Mouse (Mus musculus): ENCODE results near the gene Arrdc1. TPM values are rescaled to one million over a fixed set of nuclear protein-coding genes. Genes with fewer than 3 reads are reported as not detected.

Gene Arrdc1
- polyA plus RNA-seq, 1 experiment from 2014 or later: 40.9 TPM

- H3K36me3 ChIP-seq (ENCODE audit: control insufficient read depth, insufficient read depth): no peaks in the 10 kb centered on the region
- H3K4me3 ChIP-seq (replicated peaks; ENCODE audit: low read length): no peak overlapping the region
- no peak overlapping the region for H3K27ac ChIP-seq (ENCODE audit: low read length)
- WGBS: 83% methylated on average over 7 of the region's 7 CpGs
- no peaks in the 10 kb centered on the region for H3K9me3 ChIP-seq (ENCODE audit: control insufficient read depth, low read length)
- no peak overlapping the region for H3K4me2 ChIP-seq (ENCODE audit: low read length)
- no peaks in the 10 kb centered on the region for H3K27me3 ChIP-seq (replicated peaks; ENCODE audit: control insufficient read depth, insufficient read depth, low read length)
- H3K4me1 ChIP-seq (replicated peaks; ENCODE audit: control insufficient read depth, insufficient read depth, low read length): no peaks in the 10 kb centered on the region
- ATAC-seq: no peak
- no peak overlapping the region for H3K9ac ChIP-seq (replicated peaks; ENCODE audit: low read depth, low read length)
Observed at GRCm38 (mm10) chr2:24926965-24927358, 8.1 kb downstream of the Arrdc1 start.

DNA sequence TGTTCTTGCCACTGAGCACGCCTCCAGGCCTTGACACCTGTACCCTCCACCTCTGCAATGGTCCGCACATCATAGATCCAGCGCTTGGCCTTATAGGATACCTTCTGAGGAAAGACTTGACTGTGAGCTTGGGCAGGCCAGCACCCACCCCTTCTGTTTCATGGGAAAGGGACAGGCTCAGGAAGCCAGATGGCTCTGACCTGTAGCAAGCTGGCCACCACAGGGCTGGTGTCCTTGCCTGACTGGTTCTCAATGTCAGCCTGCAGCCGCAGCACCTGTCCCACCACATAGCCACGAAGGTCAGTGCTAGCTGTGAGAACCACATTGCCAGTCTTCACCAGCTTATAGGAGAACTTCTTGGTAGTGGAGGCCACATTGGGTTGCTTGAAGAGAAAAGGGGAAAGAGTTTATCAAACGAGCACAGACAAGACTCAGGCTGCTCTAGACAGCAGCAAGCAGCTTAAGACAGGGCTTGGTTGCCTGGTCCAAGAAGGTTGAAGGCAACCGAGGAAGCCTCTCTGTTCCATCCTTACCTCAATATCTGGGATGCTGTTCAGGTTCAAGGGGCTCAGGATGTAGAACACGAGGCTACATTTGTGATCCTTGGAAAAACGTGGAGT lies 8.6 kb downstream of the Arrdc1 start:
- ATAC-seq: no peak
- no peak overlapping the region for H3K27ac ChIP-seq (ENCODE audit: low read length)

DNA sequence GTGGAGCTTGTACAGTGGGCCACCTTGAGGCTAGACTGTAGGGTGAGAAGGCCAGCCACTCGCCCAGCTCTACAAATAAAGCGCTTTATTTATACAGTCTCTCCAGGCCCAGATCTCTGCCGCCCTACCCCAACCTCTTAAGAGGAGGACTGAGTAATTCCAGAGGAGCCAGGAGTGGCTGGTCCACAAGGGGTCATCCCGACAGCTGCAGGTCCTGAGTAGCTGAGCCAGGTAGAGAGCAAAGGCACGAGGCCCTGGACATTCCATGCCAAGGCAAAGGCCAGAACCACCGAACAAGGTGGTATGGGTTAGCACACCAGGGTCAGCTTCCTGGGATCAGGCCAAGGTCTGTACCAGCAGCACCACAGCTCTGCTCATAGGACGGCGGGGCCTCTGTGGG lies 9.8 kb downstream of the Arrdc1 start:
- Histone ChIP-seq H3K27ac (ENCODE audit: low read length) (no peak overlapping the region), H3K4me2 (ENCODE audit: low read length) (no peak overlapping the region), H3K4me1 (replicated peaks; ENCODE audit: control insufficient read depth, insufficient read depth, low read length) (no peaks in the 10 kb centered on the region), H3K9me3 (ENCODE audit: control insufficient read depth, low read length) (no peaks in the 10 kb centered on the region), H3K36me3 (ENCODE audit: control insufficient read depth, insufficient read depth) (no peaks in the 10 kb centered on the region), H3K4me3 (replicated peaks; ENCODE audit: low read length) (no peak overlapping the region), H3K27me3 (replicated peaks; ENCODE audit: control insufficient read depth, insufficient read depth, low read length) (no peaks in the 10 kb centered on the region), H3K9ac (replicated peaks; ENCODE audit: low read depth, low read length) (no peak overlapping the region)
- ATAC-seq: no peak
- 92% methylated on average over 8 of the region's 8 CpGs for WGBS

More for the DNA sequence above, 8.6 kb downstream of the Arrdc1 start:
- WGBS: 87% methylated on average over 9 of the region's 9 CpGs
- no peak overlapping the region for H3K9ac ChIP-seq (replicated peaks; ENCODE audit: low read depth, low read length)
- no peaks in the 10 kb centered on the region for H3K27me3 ChIP-seq (replicated peaks; ENCODE audit: control insufficient read depth, insufficient read depth, low read length)
- H3K36me3 ChIP-seq (ENCODE audit: control insufficient read depth, insufficient read depth): no peaks in the 10 kb centered on the region
- H3K4me1 ChIP-seq (replicated peaks; ENCODE audit: control insufficient read depth, insufficient read depth, low read length): no peaks in the 10 kb centered on the region
- no peaks in the 10 kb centered on the region for H3K9me3 ChIP-seq (ENCODE audit: control insufficient read depth, low read length)
- H3K4me2 ChIP-seq (ENCODE audit: low read length): no peak overlapping the region
- H3K4me3 ChIP-seq (replicated peaks; ENCODE audit: low read length): no peak overlapping the region

DNA sequence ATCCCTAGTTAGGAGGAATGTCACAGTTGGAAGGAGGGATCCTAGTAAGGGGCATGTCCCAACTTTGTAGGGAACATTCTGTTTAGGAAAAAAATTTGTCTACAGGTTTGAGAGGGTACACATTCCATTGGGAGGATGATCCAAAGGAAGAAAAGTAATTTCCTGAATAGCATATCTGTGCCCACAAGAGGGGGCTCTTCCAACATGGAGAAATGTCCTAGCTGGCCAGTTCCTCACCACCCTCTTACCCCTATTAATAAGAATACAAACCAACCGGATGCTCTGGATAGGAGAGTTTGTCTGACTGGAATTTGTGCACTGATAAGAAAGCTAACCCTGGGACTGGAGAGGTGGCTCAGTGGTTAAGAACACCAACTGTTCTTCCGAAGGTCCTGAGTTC lies 11.5 kb downstream of the Arrdc1 start:
- no peak for ATAC-seq
- Histone ChIP-seq H3K36me3 (ENCODE audit: control insufficient read depth, insufficient read depth) (no peaks in the 10 kb centered on the region), H3K27me3 (replicated peaks; ENCODE audit: control insufficient read depth, insufficient read depth, low read length) (no peaks in the 10 kb centered on the region), H3K4me3 (replicated peaks; ENCODE audit: low read length) (no peak overlapping the region), H3K9ac (replicated peaks; ENCODE audit: low read depth, low read length) (no peak overlapping the region), H3K27ac (ENCODE audit: low read length) (no peak overlapping the region), H3K9me3 (ENCODE audit: control insufficient read depth, low read length) (no peaks in the 10 kb centered on the region), H3K4me1 (replicated peaks; ENCODE audit: control insufficient read depth, insufficient read depth, low read length) (0 out of 2 replicates have a peak, but pooled peaks cover 3% of the 10 kb centered on the region), H3K4me2 (ENCODE audit: low read length) (no peak overlapping the region)
- 45% methylated on average over 2 of the region's 2 CpGs for WGBS

GRCm38 (mm10) chr2:24919839-24920175 lies 15.2 kb downstream of the Arrdc1 start:
- peak; percentile 47 for ATAC-seq
- Histone ChIP-seq H3K9me3 (ENCODE audit: control insufficient read depth, low read length) (no peaks in the 10 kb centered on the region), H3K27me3 (replicated peaks; ENCODE audit: control insufficient read depth, insufficient read depth, low read length) (no peaks in the 10 kb centered on the region), H3K27ac (ENCODE audit: low read length) (peak overlapping the region; percentile 47; the same call in 1 of the 2 replicates), H3K4me1 (replicated peaks; ENCODE audit: control insufficient read depth, insufficient read depth, low read length) (peaks cover 13% of the 10 kb centered on the region), H3K4me2 (ENCODE audit: low read length) (peak overlapping the region; percentile 78), H3K4me3 (replicated peaks; ENCODE audit: low read length) (peak overlapping the region; percentile 98), H3K9ac (replicated peaks; ENCODE audit: low read depth, low read length) (peak overlapping the region; percentile 98), H3K36me3 (ENCODE audit: control insufficient read depth, insufficient read depth) (no peaks in the 10 kb centered on the region)
- WGBS: 10% methylated on average over 8 of the region's 8 CpGs

GRCm38 (mm10) chr2:24918930-24919838 lies 15.9 kb downstream of the Arrdc1 start, which contains the start of gene Ehmt1:
Ehmt1 (minus strand) TSS chr2:24919614.
- Histone ChIP-seq H3K4me2 (ENCODE audit: low read length) (peak within 1 kb of the TSS; percentile 78), H3K4me1 (replicated peaks; ENCODE audit: control insufficient read depth, insufficient read depth, low read length) (peaks cover 13% of the 10 kb centered on the region), H3K4me3 (replicated peaks; ENCODE audit: low read length) (peak within 1 kb of the TSS; percentile 98), H3K36me3 (ENCODE audit: control insufficient read depth, insufficient read depth) (no peaks in the 10 kb centered on the region), H3K27ac (ENCODE audit: low read length) (peak within 1 kb of the TSS; percentile 97), H3K27me3 (replicated peaks; ENCODE audit: control insufficient read depth, insufficient read depth, low read length) (no peaks in the 10 kb centered on the region), H3K9me3 (ENCODE audit: control insufficient read depth, low read length) (no peaks in the 10 kb centered on the region), H3K9ac (replicated peaks; ENCODE audit: low read depth, low read length) (peak within 1 kb of the TSS; percentile 98)
- WGBS: under 1% methylated on average over 91 of the region's 112 CpGs
- ATAC-seq: peak; percentile 98

DNA sequence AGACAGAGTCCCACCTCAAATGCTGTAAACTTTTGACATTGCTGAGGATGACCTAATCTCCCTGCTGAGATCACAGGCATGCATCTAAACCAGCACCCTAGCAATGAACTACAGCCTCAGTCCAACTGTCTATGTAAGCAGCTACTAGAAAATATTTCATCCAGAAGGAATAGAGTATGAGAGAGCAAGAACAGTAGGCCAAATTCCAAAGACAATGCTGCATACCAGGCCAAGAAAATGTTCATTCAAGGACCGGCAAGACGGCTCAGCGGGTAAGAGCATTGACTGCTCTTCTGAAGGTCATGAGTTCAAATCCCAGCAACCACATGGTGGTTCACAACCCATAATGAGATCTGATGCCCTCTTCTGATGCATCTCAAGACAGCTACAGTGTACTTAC lies 20.3 kb downstream of the Arrdc1 start:
- Histone ChIP-seq H3K4me3 (replicated peaks; ENCODE audit: low read length) (no peak overlapping the region), H3K4me2 (ENCODE audit: low read length) (no peak overlapping the region), H3K9ac (replicated peaks; ENCODE audit: low read depth, low read length) (no peak overlapping the region), H3K36me3 (ENCODE audit: control insufficient read depth, insufficient read depth) (0 out of 2 replicates have a peak, but pooled peaks cover 3% of the 10 kb centered on the region), H3K27ac (ENCODE audit: low read length) (no peak overlapping the region), H3K4me1 (replicated peaks; ENCODE audit: control insufficient read depth, insufficient read depth, low read length) (peaks cover 11% of the 10 kb centered on the region), H3K27me3 (replicated peaks; ENCODE audit: control insufficient read depth, insufficient read depth, low read length) (no peaks in the 10 kb centered on the region), H3K9me3 (ENCODE audit: control insufficient read depth, low read length) (no peaks in the 10 kb centered on the region)
- 88% methylated on average over 3 of the region's 3 CpGs for WGBS
- ATAC-seq: no peak

- H3K4me1 ChIP-seq (replicated peaks; ENCODE audit: control insufficient read depth, insufficient read depth, low read length): peaks cover 6% of the 10 kb centered on the region
- ATAC-seq: no peak
Observed at GRCm38 (mm10) chr2:24912589-24912988, 22.5 kb downstream of the Arrdc1 start.

GRCm38 (mm10) chr2:24912189-24912588 lies 22.9 kb downstream of the Arrdc1 start:
- Histone ChIP-seq H3K4me3 (replicated peaks; ENCODE audit: low read length) (no peak overlapping the region), H3K9me3 (ENCODE audit: control insufficient read depth, low read length) (no peaks in the 10 kb centered on the region), H3K9ac (replicated peaks; ENCODE audit: low read depth, low read length) (no peak overlapping the region), H3K4me2 (ENCODE audit: low read length) (no peak overlapping the region), H3K4me1 (replicated peaks; ENCODE audit: control insufficient read depth, insufficient read depth, low read length) (peaks cover 2% of the 10 kb centered on the region), H3K27ac (ENCODE audit: low read length) (no peak overlapping the region), H3K27me3 (replicated peaks; ENCODE audit: control insufficient read depth, insufficient read depth, low read length) (no peaks in the 10 kb centered on the region), H3K36me3 (ENCODE audit: control insufficient read depth, insufficient read depth) (0 out of 2 replicates have a peak, but pooled peaks cover 3% of the 10 kb centered on the region)
- ATAC-seq: no peak
- WGBS: 94% methylated on average over 4 of the region's 4 CpGs

More at GRCm38 (mm10) chr2:24912589-24912988, 22.5 kb downstream of the Arrdc1 start:
- Histone ChIP-seq H3K27ac (ENCODE audit: low read length) (no peak overlapping the region), H3K27me3 (replicated peaks; ENCODE audit: control insufficient read depth, insufficient read depth, low read length) (no peaks in the 10 kb centered on the region), H3K4me2 (ENCODE audit: low read length) (no peak overlapping the region), H3K4me3 (replicated peaks; ENCODE audit: low read length) (no peak overlapping the region), H3K36me3 (ENCODE audit: control insufficient read depth, insufficient read depth) (0 out of 2 replicates have a peak, but pooled peaks cover 3% of the 10 kb centered on the region), H3K9me3 (ENCODE audit: control insufficient read depth, low read length) (no peaks in the 10 kb centered on the region), H3K9ac (replicated peaks; ENCODE audit: low read depth, low read length) (no peak overlapping the region)
